Mouse (Mus musculus) liver, postnatal 0 days (tissue): ENCODE results near the gene Gse1.

Experiments
- CTCF ChIP-seq: sonication (generic); IDR thresholded peaks from 2 replicates; pipeline ENCODE4 v1.5.1; 2016; ENCODE audit warnings: antibody characterized with exemption, low read depth
- EP300 ChIP-seq: IDR thresholded peaks from 2 replicates; pipeline ENCODE4 v1.6.1; 2016; ENCODE audit warnings: antibody characterized with exemption, low read depth, mild to moderate bottlenecking

GRCm38 (mm10) chr8:120281487-120281886, 53.2 kb downstream of the Gse1 start:
- TF ChIP-seq CTCF (peak; percentile 96), EP300 (no peak)
